Mouse (Mus musculus) liver, embryonic 15.5 days (tissue): ENCODE results near the gene Clybl. TPM values are rescaled to one million over a fixed set of nuclear protein-coding genes. Genes with fewer than 3 reads are reported as not detected.

ENCODE experiments used
- ATAC-seq: fragments of 200-750 bp; cut with Nextera tagmentation; 2 replicates; pipeline ENCODE4 v1.8.0; 2017; ENCODE audit warnings: moderate number of reproducible peaks, mild to moderate bottlenecking, moderate library complexity; ENCODE audit not compliant: insufficient read depth
- H3K27ac ChIP-seq: fragments of 300-500 bp; sonication (generic); replicated peaks from 2 replicates; pipeline ENCODE4 v1.5.1; 2015; ENCODE audit warnings: mild to moderate bottlenecking, inconsistent platforms
- H3K27me3 ChIP-seq: fragments of 300-500 bp; sonication (generic); 2 replicates; pipeline ENCODE4 v1.6.1; 2015; ENCODE audit warnings: mild to moderate bottlenecking, inconsistent platforms
- H3K36me3 ChIP-seq: fragments of 300-500 bp; sonication (generic); replicated peaks from 2 replicates; pipeline ENCODE4 v1.6.1; 2015; ENCODE audit warnings: moderate library complexity, mild to moderate bottlenecking, inconsistent platforms
- H3K4me1 ChIP-seq: fragments of 300-500 bp; sonication (generic); replicated peaks from 2 replicates; pipeline ENCODE4 v1.6.1; 2015; ENCODE audit warnings: inconsistent platforms
- H3K4me2 ChIP-seq: fragments of 300-500 bp; sonication (generic); 2 replicates; pipeline ENCODE4 v1.6.1; 2015; ENCODE audit warnings: moderate library complexity, mild to moderate bottlenecking, inconsistent platforms
- H3K4me3 ChIP-seq: fragments of 300-500 bp; sonication (generic); replicated peaks from 2 replicates; pipeline ENCODE4 v1.5.1; 2015; ENCODE audit warnings: mild to moderate bottlenecking, inconsistent platforms
- H3K9ac ChIP-seq: fragments of 300-500 bp; sonication (generic); 2 replicates; pipeline ENCODE4 v1.6.1; 2015; ENCODE audit warnings: moderate library complexity, mild to moderate bottlenecking, inconsistent platforms
- H3K9me3 ChIP-seq: fragments of 300-500 bp; sonication (generic); replicated peaks from 2 replicates; pipeline ENCODE4 v1.6.1; 2016; ENCODE audit warnings: inconsistent platforms
- WGBS: fragments of 180-500 bp; shearing (Covaris S2); methylation state at CpG from one replicate; pipeline ENCODE4 v1.1.7; 2015; ENCODE audit warnings: mixed read lengths; ENCODE audit not compliant: insufficient replicate concordance; 5-methylcytosine and 5-hydroxymethylcytosine counted together
- polyA plus RNA-seq: library from polyadenylated mRNA; unstranded; fragments of >200 nt; fragmentation: Nextera tagmentation; extraction: Ambion mirVana; gene quantifications from 2 replicates; pipeline ENCODE4 v1.2.1, GENCODE M21; 2015

The Clybl gene
- polyA plus RNA-seq, 1 experiment from 2014 or later, result 23.6 TPM

DNA sequence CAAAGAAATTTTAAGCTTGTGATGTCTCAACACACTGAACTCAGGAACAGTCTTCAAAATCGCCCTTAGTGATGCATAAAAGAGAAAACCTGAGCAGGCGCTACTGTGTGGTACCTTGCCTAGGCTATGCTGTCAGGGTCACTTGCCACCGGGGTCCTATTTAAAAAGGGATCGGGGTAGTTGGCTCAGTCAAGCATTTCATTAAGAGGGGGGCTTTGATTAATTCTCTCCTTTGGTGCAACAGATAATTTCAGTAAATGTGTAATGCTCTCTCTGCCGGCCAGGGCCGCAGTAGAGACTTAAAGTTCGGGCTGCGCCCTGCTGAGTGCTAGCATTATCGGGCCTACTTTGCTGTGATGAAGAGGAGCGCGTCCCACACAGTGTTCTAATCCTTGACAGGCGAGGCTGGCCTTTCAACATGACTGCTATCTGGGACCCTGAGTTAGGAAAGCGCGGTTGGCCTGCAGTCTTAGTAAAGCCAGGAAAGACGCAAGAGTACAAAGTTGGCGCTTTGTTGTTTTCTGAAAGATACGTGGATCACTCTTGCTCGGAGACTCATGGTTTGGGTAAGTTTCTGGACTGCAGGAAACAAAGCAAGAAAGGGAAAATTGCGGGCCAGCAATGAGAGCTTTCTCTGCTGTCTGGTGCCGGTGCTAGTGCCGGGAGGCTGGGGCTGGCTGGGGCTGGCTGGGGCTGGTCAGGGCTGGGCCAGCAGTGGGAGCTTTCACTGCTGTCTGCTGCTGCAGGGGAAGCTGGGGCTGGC, 99.0 kb downstream of the Clybl start:
- 55% methylated on average over 21 of the region's 21 CpGs for WGBS
- no peak for ATAC-seq
- Histone ChIP-seq H3K4me1 (no peaks in the 10 kb centered on the region), H3K4me3 (no peak overlapping the region), H3K4me2 (no peak overlapping the region), H3K9me3 (no peaks in the 10 kb centered on the region), H3K27me3 (no peaks in the 10 kb centered on the region), H3K27ac (no peak overlapping the region), H3K9ac (no peak overlapping the region), H3K36me3 (no peaks in the 10 kb centered on the region)

DNA sequence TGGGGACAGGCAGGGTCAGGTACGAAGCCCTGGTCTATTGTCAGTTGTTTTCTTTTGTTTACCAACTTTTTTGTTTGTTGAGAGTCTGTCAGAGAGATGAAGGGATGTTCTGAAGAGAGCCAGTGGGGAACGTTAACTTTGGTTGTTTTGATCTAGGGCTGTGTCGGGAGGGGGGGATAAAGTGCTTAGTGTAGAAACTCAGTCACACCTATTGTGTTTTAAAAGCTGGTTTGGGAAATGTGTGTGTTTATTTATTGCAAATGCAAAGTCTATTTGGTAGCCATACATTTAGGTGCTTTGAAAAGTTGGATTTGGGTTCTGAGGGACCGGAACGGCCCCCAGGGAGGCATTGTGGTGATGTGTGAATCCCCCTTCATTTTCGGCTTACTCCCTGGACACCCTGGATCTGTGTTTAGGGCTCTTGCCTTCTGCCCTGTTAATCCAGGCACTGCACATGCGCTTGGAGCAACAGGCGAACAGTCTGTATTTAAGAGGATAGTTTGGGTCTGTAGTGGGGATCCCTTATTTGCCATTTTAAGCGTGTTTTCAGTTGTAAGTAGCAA, 99.6 kb downstream of the Clybl start:
- Histone ChIP-seq H3K36me3 (no peaks in the 10 kb centered on the region), H3K4me1 (no peaks in the 10 kb centered on the region), H3K27ac (no peak overlapping the region), H3K4me3 (no peak overlapping the region), H3K9ac (no peak overlapping the region), H3K27me3 (no peaks in the 10 kb centered on the region), H3K4me2 (no peak overlapping the region), H3K9me3 (no peaks in the 10 kb centered on the region)
- ATAC-seq, result no peak
- WGBS, result 57% methylated on average over 9 of the region's 9 CpGs

DNA sequence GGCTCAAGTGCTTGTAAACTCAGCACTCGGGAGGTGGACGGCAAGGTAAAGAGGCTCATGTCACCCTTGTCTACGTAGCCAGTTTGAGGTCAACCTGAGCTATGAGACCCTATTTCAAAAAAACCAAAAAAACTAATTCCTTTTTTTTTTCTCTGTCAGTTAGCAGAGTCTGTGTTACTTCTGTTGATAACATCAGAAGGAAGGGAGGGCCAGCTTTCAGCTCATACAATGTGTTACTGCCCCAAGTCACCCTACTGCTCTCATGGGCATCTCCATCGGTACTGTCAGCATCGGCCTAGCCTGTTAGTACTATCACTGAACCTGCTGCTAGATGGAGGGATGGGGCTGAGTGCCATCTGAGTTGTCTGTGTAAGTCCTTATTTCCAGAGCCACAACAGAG, 102.5 kb downstream of the Clybl start:
- ATAC-seq, result no peak
- Histone ChIP-seq H3K27me3 (0 out of 2 replicates have a peak, but pooled peaks cover 6% of the 10 kb centered on the region), H3K4me3 (no peak overlapping the region), H3K9me3 (no peaks in the 10 kb centered on the region), H3K4me2 (no peak overlapping the region), H3K27ac (no peak overlapping the region), H3K9ac (no peak overlapping the region), H3K36me3 (no peaks in the 10 kb centered on the region), H3K4me1 (no peaks in the 10 kb centered on the region)
- WGBS, result 73% methylated on average over 5 of the region's 5 CpGs

DNA sequence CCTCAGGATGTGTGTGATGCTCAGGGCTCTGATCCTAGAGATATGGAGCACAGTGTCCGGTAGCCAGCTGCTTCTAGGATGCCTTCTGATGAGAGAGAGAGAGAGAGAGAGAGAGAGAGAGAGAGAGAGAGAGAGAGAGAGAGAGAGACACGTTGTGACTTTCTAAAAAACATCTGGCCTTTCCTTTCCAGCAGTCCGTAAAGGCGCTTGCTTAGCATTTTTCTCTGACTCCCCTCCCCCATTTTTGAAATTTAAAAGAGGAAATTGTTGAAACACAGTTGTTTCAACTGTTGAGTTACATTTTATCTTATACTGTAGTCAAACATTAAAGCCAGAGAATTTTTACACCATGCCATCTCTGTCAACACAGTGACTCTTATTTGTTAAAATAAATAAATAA, 114.9 kb downstream of the Clybl start:
- Histone ChIP-seq H3K4me3 (no peak overlapping the region), H3K27me3 (no peaks in the 10 kb centered on the region), H3K36me3 (no peaks in the 10 kb centered on the region), H3K4me2 (no peak overlapping the region), H3K9me3 (no peaks in the 10 kb centered on the region), H3K9ac (no peak overlapping the region), H3K27ac (no peak overlapping the region), H3K4me1 (no peaks in the 10 kb centered on the region)
- ATAC-seq, result no peak
- 24% methylated on average over 4 of the region's 4 CpGs for WGBS

DNA sequence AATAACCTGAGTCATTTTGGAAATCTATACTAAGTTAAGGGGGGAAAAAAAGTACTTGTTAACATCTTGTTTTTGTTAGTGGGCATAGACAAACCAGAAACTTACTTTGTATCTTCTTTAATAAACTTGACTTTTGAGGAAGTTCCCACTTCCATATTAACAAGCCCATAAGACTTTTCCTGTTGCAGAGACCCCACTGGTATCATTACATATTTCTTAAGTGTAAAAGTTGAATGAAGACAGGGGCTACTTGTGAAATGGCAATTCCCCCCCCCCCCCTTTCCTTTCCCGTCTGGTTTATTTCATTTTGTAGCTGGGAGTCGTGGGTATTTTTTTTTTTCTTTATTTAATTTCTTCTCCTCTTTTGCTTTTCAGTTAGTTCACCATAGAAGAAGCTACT, 115.4 kb downstream of the Clybl start:
- no peak overlapping the region for H3K9ac ChIP-seq
- WGBS, result 8% methylated on average over 2 of the region's 2 CpGs
- H3K4me1 ChIP-seq, result no peaks in the 10 kb centered on the region
- no peaks in the 10 kb centered on the region for H3K9me3 ChIP-seq
- no peaks in the 10 kb centered on the region for H3K27me3 ChIP-seq
- H3K4me2 ChIP-seq, result no peak overlapping the region
- H3K27ac ChIP-seq, result no peak overlapping the region
- no peak for ATAC-seq
- no peak overlapping the region for H3K4me3 ChIP-seq
- H3K36me3 ChIP-seq, result no peaks in the 10 kb centered on the region

DNA sequence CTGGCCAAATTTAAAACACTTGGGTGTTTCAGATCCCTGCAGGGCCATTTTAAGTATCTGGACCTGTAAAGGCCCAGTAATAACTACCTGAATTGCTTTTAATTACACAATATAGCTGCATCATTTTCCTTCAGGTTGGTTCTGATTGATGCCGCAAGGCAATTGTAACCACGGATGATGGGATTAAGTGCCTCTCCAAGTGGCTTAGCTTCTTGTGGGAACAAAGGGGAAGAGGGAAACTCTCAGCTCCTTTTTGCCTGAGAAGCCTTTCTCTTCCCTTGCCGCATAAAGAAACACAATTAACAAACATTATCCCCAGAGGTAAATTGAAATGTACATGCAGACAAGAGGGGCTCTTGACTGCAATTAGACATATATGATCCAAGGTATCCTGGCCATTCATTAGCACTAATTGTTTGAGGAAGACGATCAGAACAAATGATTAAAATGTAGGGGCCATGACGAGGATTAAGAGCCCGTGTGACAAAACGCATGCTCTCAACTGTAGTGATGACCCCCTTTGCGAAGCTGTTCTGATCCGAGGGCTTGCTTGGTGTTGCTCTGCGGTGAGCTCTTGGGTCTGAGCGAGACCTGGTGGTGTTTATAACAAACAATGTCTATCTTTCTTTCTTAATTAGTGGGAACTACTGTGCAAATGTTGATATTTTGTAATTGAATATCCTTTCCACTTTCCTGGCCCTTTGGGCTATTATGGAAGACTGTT, 116.0 kb downstream of the Clybl start:
- Histone ChIP-seq H3K4me3 (no peak overlapping the region), H3K27me3 (no peaks in the 10 kb centered on the region), H3K4me1 (no peaks in the 10 kb centered on the region), H3K36me3 (no peaks in the 10 kb centered on the region), H3K9ac (no peak overlapping the region), H3K9me3 (no peaks in the 10 kb centered on the region), H3K27ac (no peak overlapping the region), H3K4me2 (no peak overlapping the region)
- ATAC-seq, result no peak
- 64% methylated on average over 11 of the region's 11 CpGs for whole genome bisulfite sequencing

DNA sequence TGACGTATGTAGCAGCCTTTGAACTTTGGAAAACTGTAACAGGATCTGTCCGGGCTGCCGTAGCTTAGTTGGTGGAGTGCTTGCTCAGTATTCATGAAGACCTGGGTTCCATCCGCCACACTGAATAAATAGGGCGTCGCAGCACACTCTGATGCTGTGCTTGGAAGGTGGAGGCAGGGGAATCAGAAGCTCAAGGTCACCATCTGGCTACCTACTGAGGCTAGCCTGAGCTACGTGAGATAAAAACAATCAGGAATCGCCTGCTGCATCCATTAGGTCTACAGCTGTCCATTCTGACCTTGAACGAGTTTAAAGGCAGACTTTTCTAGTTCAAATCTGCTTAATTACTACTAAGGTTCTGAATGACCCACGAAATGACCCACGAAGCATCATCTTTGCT, 118.8 kb downstream of the Clybl start:
- Histone ChIP-seq H3K36me3 (no peaks in the 10 kb centered on the region), H3K9ac (no peak overlapping the region), H3K4me3 (no peak overlapping the region), H3K4me2 (no peak overlapping the region), H3K9me3 (no peaks in the 10 kb centered on the region), H3K27me3 (no peaks in the 10 kb centered on the region), H3K4me1 (no peaks in the 10 kb centered on the region), H3K27ac (no peak overlapping the region)
- WGBS, result 68% methylated on average over 11 of the region's 11 CpGs
- no peak for ATAC-seq

DNA sequence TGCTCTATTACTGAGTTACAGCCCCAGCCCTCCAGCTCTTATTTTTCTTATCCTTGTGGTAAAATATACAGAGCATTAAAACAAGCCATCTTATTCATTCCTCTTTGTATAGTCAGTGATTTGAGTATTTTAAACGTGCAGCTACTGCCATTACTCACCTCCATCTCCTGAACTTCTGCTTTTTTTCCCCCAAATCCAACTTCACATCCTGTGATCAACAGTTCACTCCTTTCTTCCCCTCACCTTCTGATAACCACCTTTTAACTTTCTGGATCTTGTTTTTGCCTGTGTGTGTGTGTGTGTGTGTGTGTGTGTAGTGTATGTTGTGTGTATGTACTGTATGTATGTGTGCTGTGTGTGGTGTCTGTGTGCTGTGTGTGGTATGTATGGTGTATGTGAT, 122.3 kb downstream of the Clybl start:
- no peaks in the 10 kb centered on the region for H3K36me3 ChIP-seq
- ATAC-seq, result no peak
- H3K9ac ChIP-seq, result no peak overlapping the region
- H3K4me1 ChIP-seq, result no peaks in the 10 kb centered on the region
- no peaks in the 10 kb centered on the region for H3K9me3 ChIP-seq
- no peak overlapping the region for H3K4me3 ChIP-seq
- H3K27me3 ChIP-seq, result no peaks in the 10 kb centered on the region
- WGBS, result 11% methylated on average over 1 of the region's 1 CpGs
- H3K4me2 ChIP-seq, result no peak overlapping the region
- no peak overlapping the region for H3K27ac ChIP-seq

DNA sequence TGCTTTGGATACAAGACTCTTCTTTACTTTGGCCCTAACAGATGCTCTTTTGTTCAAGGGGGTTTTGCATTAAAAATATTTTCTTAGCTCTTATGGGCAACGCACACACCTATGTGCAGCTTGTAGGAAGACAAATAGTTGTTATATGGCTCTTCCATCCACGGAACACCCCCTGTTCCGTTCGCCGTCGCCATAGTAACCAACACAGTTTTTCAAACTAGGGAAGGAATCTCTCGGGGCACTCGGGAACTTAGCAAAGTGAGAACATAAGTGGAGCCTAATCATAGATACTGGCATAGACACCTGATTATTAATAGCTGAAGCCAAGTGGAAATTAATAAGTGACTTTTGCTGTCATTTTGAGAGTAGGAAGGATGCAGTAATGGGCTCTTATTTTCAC, 123.6 kb downstream of the Clybl start:
- ATAC-seq, result no peak
- 72% methylated on average over 8 of the region's 8 CpGs for WGBS
- H3K4me3 ChIP-seq, result no peak overlapping the region
- no peaks in the 10 kb centered on the region for H3K4me1 ChIP-seq
- H3K9me3 ChIP-seq, result no peaks in the 10 kb centered on the region
- H3K36me3 ChIP-seq, result no peaks in the 10 kb centered on the region
- H3K27ac ChIP-seq, result no peak overlapping the region
- no peak overlapping the region for H3K9ac ChIP-seq
- no peak overlapping the region for H3K4me2 ChIP-seq
- H3K27me3 ChIP-seq, result no peaks in the 10 kb centered on the region

DNA sequence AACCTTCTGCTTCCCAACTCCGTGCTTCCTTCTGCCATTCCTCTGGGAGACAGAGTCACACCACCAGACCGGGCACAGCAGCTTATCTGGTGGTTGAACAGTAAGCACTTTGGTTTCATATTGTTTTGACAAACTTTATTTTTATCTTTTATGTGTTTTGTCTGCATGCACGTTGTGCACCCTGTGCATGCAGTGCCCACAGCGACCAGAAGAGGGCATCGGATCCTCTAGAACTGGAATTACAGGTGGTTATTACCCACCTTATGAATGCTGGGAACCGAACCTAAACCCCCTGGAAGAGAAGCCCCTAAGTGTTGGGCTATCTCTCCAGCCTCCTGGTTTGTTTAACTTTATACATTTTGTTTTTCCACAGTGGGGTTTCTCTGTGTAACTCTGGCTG, 130.9 kb downstream of the Clybl start:
- Histone ChIP-seq H3K36me3 (0 out of 2 replicates have a peak, but pooled peaks cover 4% of the 10 kb centered on the region), H3K27ac (no peak overlapping the region), H3K27me3 (no peaks in the 10 kb centered on the region), H3K9me3 (no peaks in the 10 kb centered on the region), H3K9ac (no peak overlapping the region), H3K4me1 (no peaks in the 10 kb centered on the region), H3K4me2 (no peak overlapping the region), H3K4me3 (no peak overlapping the region)
- ATAC-seq, result no peak
- 81% methylated on average over 6 of the region's 6 CpGs for whole genome bisulfite sequencing

DNA sequence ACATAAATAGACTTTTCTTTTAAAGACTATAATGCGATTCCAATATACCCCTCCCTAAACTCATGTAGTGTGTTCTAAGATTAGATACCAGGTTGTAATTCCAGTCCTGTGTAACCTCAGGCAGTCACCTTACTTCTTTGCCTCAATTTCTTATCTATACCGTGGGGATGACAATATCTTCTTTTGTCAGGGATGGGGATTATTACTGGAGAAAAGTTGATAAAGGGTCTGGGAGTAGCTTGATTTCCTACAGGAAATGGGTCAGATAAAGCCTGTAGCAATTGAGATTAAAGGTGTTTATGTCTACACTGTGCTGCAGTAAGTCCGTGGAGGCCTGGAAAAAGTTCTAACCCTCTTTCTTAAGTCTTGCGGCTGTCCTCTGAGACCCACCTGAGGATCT, 131.8 kb downstream of the Clybl start:
- ATAC-seq, result no peak
- no peak overlapping the region for H3K4me3 ChIP-seq
- H3K27ac ChIP-seq, result no peak overlapping the region
- H3K36me3 ChIP-seq, result 0 out of 2 replicates have a peak, but pooled peaks cover 4% of the 10 kb centered on the region
- H3K4me2 ChIP-seq, result no peak overlapping the region
- no peaks in the 10 kb centered on the region for H3K27me3 ChIP-seq
- H3K9ac ChIP-seq, result no peak overlapping the region
- no peaks in the 10 kb centered on the region for H3K4me1 ChIP-seq
- WGBS, result 60% methylated on average over 4 of the region's 4 CpGs
- no peaks in the 10 kb centered on the region for H3K9me3 ChIP-seq
